ENCODE assay signal across 9 mouse cellular contexts in genomic region chr7:142522352-142522751, GRCm38 (mm10). TPM values are rescaled to one million over a fixed set of nuclear protein-coding genes. Genes with fewer than 3 reads are reported as not detected.
DNase-seq lines count a peak whose midpoint lies in the region; ATAC-seq and TF ChIP-seq lines count a peak whose summit lies in the region.
"Had no signal": no experiment of that assay in that cellular context is flagged by ENCODE, and none has a peak within 500 bp of the region (broad histone marks: within the 10 kb centered on the region; RNA-seq: fewer than 3 reads in every experiment).

No protein-coding gene starts in this region.

- no peaks in the 10 kb centered on the region for H3K4me1 ChIP-seq in hindbrain, postnatal 0 days (ENCODE audit: insufficient read depth, low read length)
- no peaks in the 10 kb centered on the region for H3K4me1 ChIP-seq in hindbrain, embryonic 16.5 days (ENCODE audit: control insufficient read depth, insufficient read depth, low read depth, low read length)
- H3K4me1 ChIP-seq in embryonic facial prominence, embryonic 15.5 days = peaks cover 43% of the 10 kb centered on the region
- H3K4me1 ChIP-seq in stomach, embryonic 14.5 days (ENCODE audit: control insufficient read depth, insufficient read depth, low read length) = peaks cover 45% of the 10 kb centered on the region

- peak; percentile 49 for TF ChIP-seq CTCF in hindbrain, postnatal 0 days (IDR thresholded peaks at IDR 0.05; ENCODE audit: low read depth)

- no peak overlapping the region for H3K4me3 ChIP-seq in hindbrain, postnatal 0 days (ENCODE audit: low read length)
- H3K4me3 ChIP-seq in hindbrain, embryonic 16.5 days (ENCODE audit: low read length) = no peak overlapping the region
- no peak overlapping the region for H3K4me3 ChIP-seq in embryonic facial prominence, embryonic 15.5 days (replicated peaks)
- no peak overlapping the region for H3K4me3 ChIP-seq in stomach, embryonic 14.5 days (ENCODE audit: low read depth, low read length)

- H3K9me3 ChIP-seq in hindbrain, postnatal 0 days (ENCODE audit: low read length) = no peaks in the 10 kb centered on the region
- H3K9me3 ChIP-seq in hindbrain, embryonic 16.5 days (ENCODE audit: control insufficient read depth, low read length) = no peaks in the 10 kb centered on the region
- H3K9me3 ChIP-seq in embryonic facial prominence, embryonic 15.5 days (replicated peaks) = no peaks in the 10 kb centered on the region
- H3K9me3 ChIP-seq in stomach, embryonic 14.5 days (ENCODE audit: control insufficient read depth, low read depth, low read length) = no peaks in the 10 kb centered on the region

- ATAC-seq in hindbrain, postnatal 0 days = no peak
- ATAC-seq in hindbrain, embryonic 16.5 days = no peak
- ATAC-seq in embryonic facial prominence, embryonic 15.5 days (ENCODE audit: insufficient number of reproducible peaks, low FRiP score, low TSS enrichment, low read depth) = no peak
- ATAC-seq in stomach, embryonic 14.5 days (ENCODE audit: insufficient number of reproducible peaks, insufficient read depth, low FRiP score, low read depth) = no peak
- ATAC-seq in monocyte, adult 5-6 weeks (replicated peaks; ENCODE audit: insufficient number of reproducible peaks, low FRiP score, low TSS enrichment, poor library complexity, severe bottlenecking) = no peak

- no peak overlapping the region for H3K9ac ChIP-seq in hindbrain, postnatal 0 days (replicated peaks; ENCODE audit: low read length)
- H3K9ac ChIP-seq in hindbrain, embryonic 16.5 days (ENCODE audit: low read depth, low read length) = no peak overlapping the region
- H3K9ac ChIP-seq in embryonic facial prominence, embryonic 15.5 days = no peak overlapping the region
- no peak overlapping the region for H3K9ac ChIP-seq in stomach, embryonic 14.5 days (replicated peaks; ENCODE audit: low read depth, low read length)

- WGBS in hindbrain, postnatal 0 days = 36% methylated on average over 4 of the region's 4 CpGs
- WGBS in hindbrain, embryonic 16.5 days = 32% methylated on average over 4 of the region's 4 CpGs
- 29% methylated on average over 4 of the region's 4 CpGs for WGBS in embryonic facial prominence, embryonic 15.5 days
- WGBS in stomach, embryonic 14.5 days = 30% methylated on average over 4 of the region's 4 CpGs

- no peak for DNase-seq in hindbrain, postnatal 0 days (ENCODE audit: low spot score)
- DNase-seq in NIH3T3 (ENCODE audit: low read depth) = peak; percentile 60
- DNase-seq in kidney, postnatal 4 days = peak; percentile 80
- no peak for DNase-seq in left cerebral cortex, adult 11 months (ENCODE audit: low spot score)

- H3K36me3 ChIP-seq in hindbrain, postnatal 0 days (ENCODE audit: insufficient read depth, low read length) = no peaks in the 10 kb centered on the region
- H3K36me3 ChIP-seq in hindbrain, embryonic 16.5 days (ENCODE audit: control insufficient read depth, insufficient read depth, low read length) = no peaks in the 10 kb centered on the region
- no peaks in the 10 kb centered on the region for H3K36me3 ChIP-seq in embryonic facial prominence, embryonic 15.5 days
- H3K36me3 ChIP-seq in stomach, embryonic 14.5 days (ENCODE audit: control insufficient read depth, insufficient read depth, low read length) = no peaks in the 10 kb centered on the region

- no peak overlapping the region for H3K4me2 ChIP-seq in hindbrain, postnatal 0 days (ENCODE audit: low read depth, low read length)
- H3K4me2 ChIP-seq in hindbrain, embryonic 16.5 days (ENCODE audit: low read length) = no peak overlapping the region
- no peak overlapping the region for H3K4me2 ChIP-seq in embryonic facial prominence, embryonic 15.5 days (replicated peaks)
- no peak overlapping the region for H3K4me2 ChIP-seq in stomach, embryonic 14.5 days (replicated peaks; ENCODE audit: low read depth, low read length)

- no peak overlapping the region for H3K27ac ChIP-seq in hindbrain, postnatal 0 days
- no peak overlapping the region for H3K27ac ChIP-seq in hindbrain, embryonic 16.5 days (ENCODE audit: low read depth, low read length)
- H3K27ac ChIP-seq in embryonic facial prominence, embryonic 15.5 days (replicated peaks) = peak overlapping the region; percentile 87
- H3K27ac ChIP-seq in stomach, embryonic 14.5 days (ENCODE audit: low read length) = peak overlapping the region; percentile 76

- no peaks in the 10 kb centered on the region for H3K27me3 ChIP-seq in hindbrain, postnatal 0 days (ENCODE audit: insufficient read depth, low read length)
- no peaks in the 10 kb centered on the region for H3K27me3 ChIP-seq in hindbrain, embryonic 16.5 days (replicated peaks; ENCODE audit: control insufficient read depth, insufficient read depth, low read length)
- no peaks in the 10 kb centered on the region for H3K27me3 ChIP-seq in embryonic facial prominence, embryonic 15.5 days
- no peaks in the 10 kb centered on the region for H3K27me3 ChIP-seq in stomach, embryonic 14.5 days (ENCODE audit: control insufficient read depth, insufficient read depth, low read length)

RNA-seq across cellular contexts. Expression of gene Mrpl23, which starts 10.1 kb away (rescaled TPM):
- total RNA-seq in hindbrain, postnatal 0 days (2014; rRNA removed) = 64.0 and 69.3 TPM in 2 replicates
- 17.4 and 25.5 TPM in 2 replicates for polyA plus RNA-seq in hindbrain, postnatal 0 days (2015; fragmentation: Nextera tagmentation; extraction: Ambion mirVana)
- polyA plus RNA-seq in hindbrain, embryonic 16.5 days (2015; fragmentation: Nextera tagmentation; extraction: Ambion mirVana) = 22.3 and 26.2 TPM in 2 replicates
- polyA plus RNA-seq in embryonic facial prominence, embryonic 15.5 days (2015; fragmentation: Nextera tagmentation; extraction: Ambion mirVana) = 28.5 and 32.7 TPM in 2 replicates
- 32.6 and 35.6 TPM in 2 replicates for polyA plus RNA-seq in stomach, embryonic 14.5 days (2014; fragmentation: Nextera tagmentation; extraction: Ambion mirVana)
- 9.7 to 34.1 TPM (median 22.6 TPM) in 3 replicates for total RNA-seq in monocyte, adult 5-6 weeks (2017)

RNA-seq across cellular contexts. Expression of gene Tnnt3, which starts 23.7 kb away (rescaled TPM):
- total RNA-seq in hindbrain, postnatal 0 days (2014; rRNA removed) = 1.3 and 4.7 TPM in 2 replicates
- 3.1 and 3.9 TPM in 2 replicates for polyA plus RNA-seq in hindbrain, postnatal 0 days (2015; fragmentation: Nextera tagmentation; extraction: Ambion mirVana)
- polyA plus RNA-seq in hindbrain, embryonic 16.5 days (2015; fragmentation: Nextera tagmentation; extraction: Ambion mirVana) = 3.1 and 25.7 TPM in 2 replicates
- 167 and 228 TPM in 2 replicates for polyA plus RNA-seq in embryonic facial prominence, embryonic 15.5 days (2015; fragmentation: Nextera tagmentation; extraction: Ambion mirVana)
- 2.2 and 2.6 TPM in 2 replicates for polyA plus RNA-seq in stomach, embryonic 14.5 days (2014; fragmentation: Nextera tagmentation; extraction: Ambion mirVana)
- 13.6 to 16.7 TPM (median 15.5 TPM) in 3 replicates for total RNA-seq in monocyte, adult 5-6 weeks (2017)
- total RNA-seq: layer of hippocampus, postnatal 25 days had no signal

Comparison
In these comparisons a context has a peak if more than half of its experiments do, and no peak if none do; other contexts are left out.
1. DNase-seq: peak in NIH3T3 (single experiment) and kidney, postnatal 4 days (2 of 2); none in hindbrain, postnatal 0 days (single experiment) and left cerebral cortex, adult 11 months (single experiment).
2. H3K27ac ChIP-seq: peak in embryonic facial prominence, embryonic 15.5 days (single experiment) and stomach, embryonic 14.5 days (single experiment); none in hindbrain, postnatal 0 days (single experiment) and hindbrain, embryonic 16.5 days (single experiment).